Mouse (Mus musculus): Measurements from ENCODE around the gene Stx8. TPM values are rescaled to one million over a fixed set of nuclear protein-coding genes. Genes with fewer than 3 reads are reported as not detected.

Gene Stx8
- polyA plus RNA-seq, 1 experiment: 13.0 TPM

- H3K4me3 ChIP-seq (replicated peaks; ENCODE audit: control insufficient read depth, low read depth, low read length): no peak overlapping the region
- 79% methylated on average over 4 of the region's 4 CpGs for WGBS
- no peak for TF ChIP-seq POLR2A (IDR thresholded peaks at IDR 0.05; ENCODE audit: borderline replicate concordance, control insufficient read depth, low read depth, low read length)
- TF ChIP-seq CTCF (IDR thresholded peaks at IDR 0.05; ENCODE audit: control insufficient read depth, insufficient read depth, low read length): no peak
- no peak overlapping the region for H3K27ac ChIP-seq (ENCODE audit: control insufficient read depth, insufficient read depth, low read depth, low read length, poor library complexity)
- H3K4me1 ChIP-seq (ENCODE audit: control insufficient read depth, insufficient read depth, low read length): no peaks in the 10 kb centered on the region
Measured at GRCm38 (mm10) chr11:68159867-68160266, 193.9 kb downstream of the Stx8 start.

- TF ChIP-seq POLR2A (IDR thresholded peaks at IDR 0.05; ENCODE audit: borderline replicate concordance, control insufficient read depth, low read depth, low read length): no peak
- no peak for TF ChIP-seq CTCF (IDR thresholded peaks at IDR 0.05; ENCODE audit: control insufficient read depth, insufficient read depth, low read length)
- WGBS: 90% methylated on average over 5 of the region's 5 CpGs
- Histone ChIP-seq H3K4me1 (ENCODE audit: control insufficient read depth, insufficient read depth, low read length) (no peaks in the 10 kb centered on the region), H3K27ac (ENCODE audit: control insufficient read depth, insufficient read depth, low read depth, low read length, poor library complexity) (no peak overlapping the region), H3K4me3 (replicated peaks; ENCODE audit: control insufficient read depth, low read depth, low read length) (no peak overlapping the region)
Measured at GRCm38 (mm10) chr11:68164408-68164807, 198.4 kb downstream of the Stx8 start.

GRCm38 (mm10) chr11:68168427-68168826 lies 202.4 kb downstream of the Stx8 start:
- 88% methylated on average over 4 of the region's 4 CpGs for WGBS
- Histone ChIP-seq H3K4me1 (ENCODE audit: control insufficient read depth, insufficient read depth, low read length) (no peaks in the 10 kb centered on the region), H3K4me3 (replicated peaks; ENCODE audit: control insufficient read depth, low read depth, low read length) (no peak overlapping the region), H3K27ac (ENCODE audit: control insufficient read depth, insufficient read depth, low read depth, low read length, poor library complexity) (no peak overlapping the region)
- TF ChIP-seq POLR2A (IDR thresholded peaks at IDR 0.05; ENCODE audit: borderline replicate concordance, control insufficient read depth, low read depth, low read length): no peak
- TF ChIP-seq CTCF (IDR thresholded peaks at IDR 0.05; ENCODE audit: control insufficient read depth, insufficient read depth, low read length): no peak

- Histone ChIP-seq H3K4me1 (ENCODE audit: control insufficient read depth, insufficient read depth, low read length) (no peaks in the 10 kb centered on the region), H3K27ac (ENCODE audit: control insufficient read depth, insufficient read depth, low read depth, low read length, poor library complexity) (no peak overlapping the region), H3K4me3 (replicated peaks; ENCODE audit: control insufficient read depth, low read depth, low read length) (no peak overlapping the region)
- TF ChIP-seq CTCF (IDR thresholded peaks at IDR 0.05; ENCODE audit: control insufficient read depth, insufficient read depth, low read length): no peak
- TF ChIP-seq POLR2A (IDR thresholded peaks at IDR 0.05; ENCODE audit: borderline replicate concordance, control insufficient read depth, low read depth, low read length): no peak
- WGBS: 78% methylated on average over 7 of the region's 7 CpGs
Measured at GRCm38 (mm10) chr11:68171973-68172647, 206.1 kb downstream of the Stx8 start.

GRCm38 (mm10) chr11:68172648-68173045 lies 206.7 kb downstream of the Stx8 start:
- Histone ChIP-seq H3K4me3 (replicated peaks; ENCODE audit: control insufficient read depth, low read depth, low read length) (no peak overlapping the region), H3K27ac (ENCODE audit: control insufficient read depth, insufficient read depth, low read depth, low read length, poor library complexity) (no peak overlapping the region), H3K4me1 (ENCODE audit: control insufficient read depth, insufficient read depth, low read length) (no peaks in the 10 kb centered on the region)
- TF ChIP-seq POLR2A (IDR thresholded peaks at IDR 0.05; ENCODE audit: borderline replicate concordance, control insufficient read depth, low read depth, low read length): no peak
- no peak for TF ChIP-seq CTCF (IDR thresholded peaks at IDR 0.05; ENCODE audit: control insufficient read depth, insufficient read depth, low read length)
- WGBS: 71% methylated on average over 4 of the region's 4 CpGs

- 56% methylated on average over 4 of the region's 4 CpGs for whole genome bisulfite sequencing
- TF ChIP-seq CTCF (IDR thresholded peaks at IDR 0.05; ENCODE audit: control insufficient read depth, insufficient read depth, low read length) (no peak), POLR2A (IDR thresholded peaks at IDR 0.05; ENCODE audit: borderline replicate concordance, control insufficient read depth, low read depth, low read length) (no peak)
- Histone ChIP-seq H3K4me1 (ENCODE audit: control insufficient read depth, insufficient read depth, low read length) (no peaks in the 10 kb centered on the region), H3K27ac (ENCODE audit: control insufficient read depth, insufficient read depth, low read depth, low read length, poor library complexity) (no peak overlapping the region), H3K4me3 (replicated peaks; ENCODE audit: control insufficient read depth, low read depth, low read length) (no peak overlapping the region)
Measured at GRCm38 (mm10) chr11:68176550-68176949, 210.6 kb downstream of the Stx8 start.

GRCm38 (mm10) chr11:68177415-68177814 lies 211.4 kb downstream of the Stx8 start:
- H3K27ac ChIP-seq (ENCODE audit: control insufficient read depth, insufficient read depth, low read depth, low read length, poor library complexity): no peak overlapping the region
- H3K4me3 ChIP-seq (replicated peaks; ENCODE audit: control insufficient read depth, low read depth, low read length): no peak overlapping the region
- no peak for TF ChIP-seq POLR2A (IDR thresholded peaks at IDR 0.05; ENCODE audit: borderline replicate concordance, control insufficient read depth, low read depth, low read length)
- no peak for TF ChIP-seq CTCF (IDR thresholded peaks at IDR 0.05; ENCODE audit: control insufficient read depth, insufficient read depth, low read length)
- WGBS: 67% methylated on average over 7 of the region's 7 CpGs
- no peaks in the 10 kb centered on the region for H3K4me1 ChIP-seq (ENCODE audit: control insufficient read depth, insufficient read depth, low read length)

GRCm38 (mm10) chr11:68185647-68186046 lies 219.7 kb downstream of the Stx8 start:
- WGBS: 92% methylated on average over 3 of the region's 3 CpGs
- TF ChIP-seq CTCF (IDR thresholded peaks at IDR 0.05; ENCODE audit: control insufficient read depth, insufficient read depth, low read length) (no peak), POLR2A (IDR thresholded peaks at IDR 0.05; ENCODE audit: borderline replicate concordance, control insufficient read depth, low read depth, low read length) (no peak)
- no peak overlapping the region for H3K4me3 ChIP-seq (replicated peaks; ENCODE audit: control insufficient read depth, low read depth, low read length)
- no peak overlapping the region for H3K27ac ChIP-seq (ENCODE audit: control insufficient read depth, insufficient read depth, low read depth, low read length, poor library complexity)
- H3K4me1 ChIP-seq (ENCODE audit: control insufficient read depth, insufficient read depth, low read length): no peaks in the 10 kb centered on the region

- Histone ChIP-seq H3K27ac (ENCODE audit: control insufficient read depth, insufficient read depth, low read depth, low read length, poor library complexity) (no peak overlapping the region), H3K4me1 (ENCODE audit: control insufficient read depth, insufficient read depth, low read length) (no peaks in the 10 kb centered on the region), H3K4me3 (replicated peaks; ENCODE audit: control insufficient read depth, low read depth, low read length) (no peak overlapping the region)
- 83% methylated on average over 8 of the region's 8 CpGs for WGBS
- TF ChIP-seq POLR2A (IDR thresholded peaks at IDR 0.05; ENCODE audit: borderline replicate concordance, control insufficient read depth, low read depth, low read length) (no peak), CTCF (IDR thresholded peaks at IDR 0.05; ENCODE audit: control insufficient read depth, insufficient read depth, low read length) (no peak)
Measured at GRCm38 (mm10) chr11:68187242-68187641, 221.2 kb downstream of the Stx8 start.

Measured in bone marrow, adult 2 months (tissue).